7 mouse cellular contexts compared by ENCODE assay signal in the genomic region with DNA sequence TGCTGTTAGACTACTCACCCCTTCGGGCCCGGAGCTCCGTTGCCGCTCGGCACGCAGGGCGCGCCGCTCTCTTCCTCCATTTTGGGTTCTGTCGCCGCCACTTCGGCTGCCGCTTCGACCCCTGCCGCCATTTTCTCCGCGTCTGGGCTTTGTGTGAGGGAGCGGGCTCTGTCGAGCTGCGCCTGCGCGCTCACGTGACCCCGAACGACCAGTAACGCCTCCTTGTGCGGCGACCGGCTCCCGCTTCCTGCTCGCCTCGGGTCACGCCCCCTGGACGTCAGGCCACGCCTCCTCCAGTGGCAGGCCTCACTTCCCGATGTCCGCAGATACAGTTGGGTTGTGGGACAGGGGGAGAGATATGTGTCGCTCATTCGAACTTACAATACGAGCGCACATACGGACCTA. TPM values are rescaled to one million over a fixed set of nuclear protein-coding genes. Genes with fewer than 3 reads are reported as not detected.
A peak's percentile ranks its signal among the peaks of the same experiment; 100 is the strongest.
DNase-seq lines count a peak whose midpoint lies in the region; ATAC-seq lines count a peak whose summit lies in the region.

No protein-coding gene starts in this region.

- H3K4me1 ChIP-seq in embryonic facial prominence, embryonic 10.5 days: peaks cover 38% of the 10 kb centered on the region
- peaks cover 33% of the 10 kb centered on the region for H3K4me1 ChIP-seq in limb, embryonic 10.5 days
- H3K4me1 ChIP-seq in midbrain, embryonic 13.5 days (replicated peaks): peaks cover 45% of the 10 kb centered on the region

- peak overlapping the region; percentile 96 for H3K4me2 ChIP-seq in midbrain, embryonic 13.5 days (replicated peaks)

- DNase-seq in adrenal gland, postnatal 10 days: peak; percentile 99
- DNase-seq in embryonic facial prominence, embryonic 10.5 days (ENCODE audit: low spot score): peak; percentile 98
- DNase-seq in kidney, adult 11 months: peak; percentile 97
- DNase-seq in limb, embryonic 10.5 days (ENCODE audit: low spot score): peak; percentile 98
- peak; percentile 95 for DNase-seq in spleen, adult 12 weeks (ENCODE audit: low spot score)

- peak overlapping the region; percentile 92 for H3K9ac ChIP-seq in midbrain, embryonic 13.5 days (replicated peaks)

- under 1% methylated on average over 42 of the region's 42 CpGs for WGBS in embryonic facial prominence, embryonic 10.5 days
- WGBS in limb, embryonic 10.5 days: under 1% methylated on average over 42 of the region's 42 CpGs
- WGBS in midbrain, embryonic 13.5 days: under 1% methylated on average over 38 of the region's 42 CpGs

- no peaks in the 10 kb centered on the region for H3K27me3 ChIP-seq in embryonic facial prominence, embryonic 10.5 days (replicated peaks; ENCODE audit: low read depth, poor library complexity, severe bottlenecking)
- H3K27me3 ChIP-seq in limb, embryonic 10.5 days (ENCODE audit: low read depth, poor library complexity, severe bottlenecking): no peaks in the 10 kb centered on the region
- H3K27me3 ChIP-seq in midbrain, embryonic 13.5 days: no peaks in the 10 kb centered on the region

- peaks cover 25% of the 10 kb centered on the region for H3K36me3 ChIP-seq in embryonic facial prominence, embryonic 10.5 days (replicated peaks)
- peaks cover 23% of the 10 kb centered on the region for H3K36me3 ChIP-seq in limb, embryonic 10.5 days
- H3K36me3 ChIP-seq in midbrain, embryonic 13.5 days: no peaks in the 10 kb centered on the region

- no peaks in the 10 kb centered on the region for H3K9me3 ChIP-seq in embryonic facial prominence, embryonic 10.5 days
- H3K9me3 ChIP-seq in limb, embryonic 10.5 days (replicated peaks): no peaks in the 10 kb centered on the region
- H3K9me3 ChIP-seq in midbrain, embryonic 13.5 days: no peaks in the 10 kb centered on the region

- peak overlapping the region; percentile 91 for H3K4me3 ChIP-seq in embryonic facial prominence, embryonic 10.5 days
- H3K4me3 ChIP-seq in limb, embryonic 10.5 days: peak overlapping the region; percentile 93
- peak overlapping the region; percentile 76 for H3K4me3 ChIP-seq in midbrain, embryonic 13.5 days (replicated peaks)

- peak overlapping the region; percentile 99 for H3K27ac ChIP-seq in embryonic facial prominence, embryonic 10.5 days (replicated peaks)
- peak overlapping the region; percentile 99 for H3K27ac ChIP-seq in limb, embryonic 10.5 days
- H3K27ac ChIP-seq in midbrain, embryonic 13.5 days: peak overlapping the region; percentile 97

- ATAC-seq in granulocyte monocyte progenitor cell, adult 5-6 weeks (replicated peaks; ENCODE audit: poor library complexity, severe bottlenecking): peak; percentile 95
- ATAC-seq in midbrain, embryonic 13.5 days: peak; percentile 97

RNA-seq across cellular contexts. Expression of a gene that starts 1.4 kb away (rescaled TPM):
- 100 to 1,000 TPM; 148 to 172 TPM for total RNA-seq in adrenal gland, postnatal 10 days (2021)
- 567 and 569 TPM in 2 replicates for polyA plus RNA-seq in embryonic facial prominence, embryonic 10.5 days (2016; fragmentation: Nextera tagmentation; extraction: Ambion mirVana)
- 501 and 545 TPM in 2 replicates for total RNA-seq in granulocyte monocyte progenitor cell, adult 5-6 weeks (2014; fragmentation: Nextera tagmentation)
- total RNA-seq in granulocyte monocyte progenitor cell, adult 5-6 weeks (2017): 269 and 307 TPM in 2 replicates
- 481 and 555 TPM in 2 replicates for polyA plus RNA-seq in limb, embryonic 10.5 days (2016; fragmentation: Nextera tagmentation; extraction: Ambion mirVana)
- polyA plus RNA-seq in midbrain, embryonic 13.5 days (2015; fragmentation: Nextera tagmentation; extraction: Ambion mirVana): 283 and 294 TPM in 2 replicates

RNA-seq across cellular contexts. Expression of a gene that starts 33.2 kb away (rescaled TPM):
- 100 to 1,000 TPM; 115 to 126 TPM for total RNA-seq in adrenal gland, postnatal 10 days (2021)
- 28.0 and 28.5 TPM in 2 replicates for polyA plus RNA-seq in embryonic facial prominence, embryonic 10.5 days (2016; fragmentation: Nextera tagmentation; extraction: Ambion mirVana)
- 29.5 and 41.2 TPM in 2 replicates for total RNA-seq in granulocyte monocyte progenitor cell, adult 5-6 weeks (2014; fragmentation: Nextera tagmentation)
- 20.0 and 22.4 TPM in 2 replicates for total RNA-seq in granulocyte monocyte progenitor cell, adult 5-6 weeks (2017)
- polyA plus RNA-seq in limb, embryonic 10.5 days (2016; fragmentation: Nextera tagmentation; extraction: Ambion mirVana): 30.1 and 32.5 TPM in 2 replicates
- 54.4 and 55.8 TPM in 2 replicates for polyA plus RNA-seq in midbrain, embryonic 13.5 days (2015; fragmentation: Nextera tagmentation; extraction: Ambion mirVana)

RNA-seq across cellular contexts. Expression of a gene that starts 47.4 kb away (rescaled TPM):
- 1 to 10 TPM; 1.2 to 1.4 TPM for total RNA-seq in adrenal gland, postnatal 10 days (2021)
- polyA plus RNA-seq in embryonic facial prominence, embryonic 10.5 days (2016; fragmentation: Nextera tagmentation; extraction: Ambion mirVana): 0.55 and 0.65 TPM in 2 replicates
- 33.9 TPM in 2 replicates for total RNA-seq in granulocyte monocyte progenitor cell, adult 5-6 weeks (2014; fragmentation: Nextera tagmentation)
- 5.6 and 8.1 TPM in 2 replicates for total RNA-seq in granulocyte monocyte progenitor cell, adult 5-6 weeks (2017)
- polyA plus RNA-seq in limb, embryonic 10.5 days (2016; fragmentation: Nextera tagmentation; extraction: Ambion mirVana): 0.56 and 0.66 TPM in 2 replicates
- polyA plus RNA-seq in midbrain, embryonic 13.5 days (2015; fragmentation: Nextera tagmentation; extraction: Ambion mirVana): 0.81 and 0.93 TPM in 2 replicates

RNA-seq across cellular contexts. Expression of a gene that starts 56.4 kb away (rescaled TPM):
- 10 to 100 TPM; 25.6 to 42.6 TPM for total RNA-seq in adrenal gland, postnatal 10 days (2021)
- 53.4 and 58.1 TPM in 2 replicates for polyA plus RNA-seq in embryonic facial prominence, embryonic 10.5 days (2016; fragmentation: Nextera tagmentation; extraction: Ambion mirVana)
- total RNA-seq in granulocyte monocyte progenitor cell, adult 5-6 weeks (2014; fragmentation: Nextera tagmentation): 73.2 and 79.9 TPM in 2 replicates
- 23.1 and 28.2 TPM in 2 replicates for total RNA-seq in granulocyte monocyte progenitor cell, adult 5-6 weeks (2017)
- 39.4 and 42.2 TPM in 2 replicates for polyA plus RNA-seq in limb, embryonic 10.5 days (2016; fragmentation: Nextera tagmentation; extraction: Ambion mirVana)
- 68.0 and 69.0 TPM in 2 replicates for polyA plus RNA-seq in midbrain, embryonic 13.5 days (2015; fragmentation: Nextera tagmentation; extraction: Ambion mirVana)

Comparison
In these comparisons a context has a peak if more than half of its experiments do, and no peak if none do; other contexts are left out.
1. Peak in every context shown above with its lines: DNase-seq, ATAC-seq, H3K4me3 ChIP-seq and H3K27ac ChIP-seq.